Mouse (Mus musculus) ES-CJ7 (cell line): Measurements from ENCODE around the gene Stip1.

Experiments used
- DNase-seq: peaks from one replicate; pipeline ENCODE4 v3.0.0; 2011; ENCODE audit warnings: low read depth, low spot score

Gene Stip1

DNA sequence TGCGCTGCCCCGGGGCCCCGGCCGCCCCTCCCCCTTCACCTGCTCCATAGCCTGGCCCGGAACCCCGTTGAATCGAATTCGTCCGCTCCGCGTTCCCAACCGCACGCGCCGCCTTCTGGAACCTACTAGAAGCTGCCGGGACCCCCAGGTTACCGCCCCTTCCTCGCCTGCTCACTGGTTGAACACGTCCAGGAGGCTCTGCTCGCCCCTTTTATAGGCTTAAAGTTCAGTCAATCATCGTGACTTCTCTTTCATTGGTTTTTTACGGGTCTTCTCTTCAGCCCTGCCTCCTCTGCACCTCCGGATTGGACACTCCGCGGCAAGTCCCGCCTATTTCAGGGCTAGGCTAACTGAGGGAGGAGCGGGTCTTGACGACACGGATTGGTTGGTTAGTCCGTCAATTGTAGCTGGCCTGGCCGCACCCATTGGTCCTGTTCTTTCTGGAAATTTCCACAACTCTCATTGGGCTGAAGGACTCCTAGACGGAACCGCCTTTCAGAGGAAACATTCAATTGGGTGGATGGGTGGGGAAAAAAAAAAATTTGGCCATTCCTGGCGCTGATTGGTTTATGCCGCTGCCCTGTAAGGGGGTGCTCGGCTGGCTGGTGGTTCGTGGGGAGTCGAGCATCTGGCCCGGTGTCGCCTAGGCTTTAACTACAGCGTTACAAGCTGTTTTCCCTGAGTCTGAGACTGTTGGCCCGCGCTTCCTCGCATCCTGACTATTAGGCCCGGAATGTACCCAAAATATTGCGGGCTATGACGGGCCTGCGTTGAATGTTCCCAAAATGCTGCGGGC is at the start of gene Stip1:
TSS of gene Stip1 (minus strand) at position 127 of the 796 bp plus-strand sequence.
- DNase-seq = peak; percentile 100

DNA sequence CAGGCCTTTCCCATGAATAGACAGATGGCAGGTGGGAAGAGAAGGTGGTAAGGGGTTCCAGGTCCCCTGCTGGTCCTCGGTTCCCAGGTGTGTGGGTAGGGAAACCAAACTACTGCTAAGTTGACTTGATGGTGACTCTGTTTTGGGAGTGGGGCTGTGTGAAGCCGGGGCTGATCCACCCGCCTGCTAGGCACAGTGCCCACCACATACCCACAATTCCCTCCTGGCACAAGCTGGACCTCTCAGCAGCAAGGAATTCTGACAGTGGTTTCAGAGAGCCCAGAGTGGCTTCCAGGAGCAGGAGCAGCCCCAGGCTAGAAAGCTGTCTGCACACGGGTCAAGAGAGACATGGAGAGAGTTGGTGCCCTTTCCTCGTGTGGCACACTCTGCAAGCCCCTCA is 49.3 kb upstream of the Stip1 start:
- DNase-seq = no peak

DNA sequence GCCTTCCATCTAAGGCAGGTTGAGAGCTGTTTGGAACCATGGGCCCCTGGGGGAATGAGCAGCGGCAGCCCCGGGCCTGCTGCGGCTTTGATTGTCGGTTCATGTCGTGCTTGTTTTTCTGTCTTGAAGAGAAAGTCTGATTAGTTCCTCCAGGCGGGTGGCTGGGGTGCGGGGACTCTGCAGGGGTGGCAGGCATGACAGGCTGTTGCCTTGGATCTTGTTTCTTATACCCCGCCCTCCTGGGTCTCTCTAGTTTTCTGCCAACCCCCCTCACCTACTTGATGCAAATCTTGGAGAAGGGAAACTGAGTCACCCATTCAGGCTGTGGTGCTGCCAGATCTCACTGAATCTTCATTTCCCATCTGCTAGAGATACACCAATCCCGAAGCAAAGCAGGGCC is 48.8 kb upstream of the Stip1 start:
- DNase-seq = no peak

DNA sequence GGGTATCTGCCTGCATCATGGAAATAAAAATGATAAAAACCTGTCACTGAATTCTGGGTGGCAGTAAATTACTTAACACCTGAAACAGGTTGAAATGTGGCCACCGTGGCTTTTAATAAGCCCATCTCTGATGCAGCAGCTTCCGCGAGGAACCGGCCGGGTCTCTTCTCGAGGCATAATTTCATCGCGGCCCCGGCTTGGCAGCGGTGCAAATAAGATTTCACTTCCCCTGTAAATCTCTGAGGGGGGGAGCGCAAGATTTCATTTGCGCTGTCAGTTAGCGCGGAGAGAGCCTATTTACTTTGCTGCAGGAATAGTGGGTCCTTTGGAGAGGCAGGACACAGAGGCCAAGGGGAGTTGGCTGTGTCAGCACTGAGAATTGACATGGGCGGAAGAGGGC is 45.0 kb upstream of the Stip1 start:
- DNase-seq = no peak

DNA sequence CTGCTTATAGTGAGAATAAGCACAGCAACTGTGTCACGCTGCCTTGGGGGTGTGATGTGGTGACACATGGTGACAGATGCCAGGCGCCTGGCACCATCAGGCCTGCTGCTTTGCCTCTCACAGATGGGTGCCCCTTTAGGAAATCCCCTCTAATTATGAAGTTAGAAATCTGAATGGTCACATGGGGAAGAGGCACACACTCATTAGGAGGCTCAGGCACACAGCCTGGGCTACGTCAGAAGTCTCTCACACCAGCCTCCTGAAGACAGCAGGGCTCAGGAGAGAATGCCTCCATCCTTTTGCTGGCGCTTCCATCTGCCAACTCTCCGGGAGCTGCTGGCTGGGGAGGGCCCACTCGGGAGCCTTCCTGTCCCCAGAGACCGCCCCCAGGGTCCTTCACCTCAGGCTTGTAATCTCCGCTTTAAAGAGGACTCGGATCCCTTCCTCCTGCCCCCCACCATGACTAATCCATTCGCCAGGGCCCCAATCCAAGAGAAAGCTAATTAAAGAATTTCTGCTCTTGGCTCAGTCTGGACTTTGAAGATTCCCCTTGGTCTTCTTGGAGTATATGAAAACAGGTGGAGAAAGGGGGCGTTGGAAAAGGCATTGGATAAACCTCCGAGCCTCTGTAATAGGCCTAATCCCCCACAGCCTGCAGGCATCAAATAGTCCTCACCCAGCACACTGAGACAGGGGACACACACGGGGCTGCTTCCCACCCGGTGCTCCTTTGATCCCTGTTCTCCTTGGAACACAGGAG is 43.4 kb upstream of the Stip1 start:
- DNase-seq = no peak

DNA sequence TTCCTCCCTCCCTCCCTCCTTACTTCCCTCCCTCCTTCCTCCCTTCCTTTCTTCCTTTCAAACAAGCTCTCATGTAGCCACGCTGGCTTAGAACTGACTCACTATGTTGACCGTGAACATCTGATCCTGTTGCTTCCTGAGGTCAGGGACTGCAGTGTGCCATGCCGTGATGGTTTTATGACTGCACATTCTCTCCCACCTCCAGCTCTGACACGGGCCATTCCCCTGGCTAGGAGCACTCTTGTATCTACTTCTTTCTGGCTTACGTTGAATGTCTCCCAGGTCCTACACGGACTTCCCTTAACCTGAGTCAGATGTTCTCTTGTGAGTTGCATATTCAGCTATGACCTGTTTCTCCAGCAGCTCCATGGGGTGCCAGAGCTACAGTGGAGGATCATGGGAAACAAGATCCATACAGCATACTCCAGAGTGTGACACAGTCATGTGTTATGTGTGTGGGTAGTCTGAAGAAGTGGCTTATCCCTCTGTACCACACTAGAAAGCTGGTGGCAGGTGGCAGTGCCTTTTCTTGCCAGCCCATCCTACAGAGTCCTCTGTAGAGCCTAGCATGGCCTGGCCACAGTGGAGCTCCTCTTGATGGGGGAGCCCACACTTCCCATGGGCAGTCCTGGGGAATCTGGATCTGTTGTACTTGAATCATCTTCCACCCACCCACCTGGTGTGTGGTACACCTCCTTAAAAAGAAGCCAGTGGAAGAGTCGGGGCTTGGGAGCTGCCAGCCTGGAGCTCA is 41.9 kb upstream of the Stip1 start:
- DNase-seq = no peak

DNA sequence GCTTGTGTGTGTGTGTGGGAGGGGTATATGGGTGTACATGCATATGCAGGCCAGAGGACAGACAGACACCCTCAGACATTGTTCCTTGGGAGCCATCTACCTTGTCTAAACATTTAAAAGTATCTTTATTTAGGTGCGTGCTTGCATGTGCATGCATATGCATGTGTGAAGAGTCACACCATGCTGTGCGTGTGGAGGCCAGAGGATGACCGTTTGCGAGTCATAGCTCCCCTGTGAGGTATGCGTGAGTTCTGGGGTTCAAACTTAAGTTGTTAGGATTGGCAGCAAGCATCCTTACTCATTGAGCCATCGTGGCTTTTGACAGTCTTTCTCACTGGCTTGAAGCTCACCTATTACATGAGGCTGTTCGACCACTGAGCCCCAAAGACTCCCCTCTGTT is 38.5 kb upstream of the Stip1 start:
- DNase-seq = no peak

DNA sequence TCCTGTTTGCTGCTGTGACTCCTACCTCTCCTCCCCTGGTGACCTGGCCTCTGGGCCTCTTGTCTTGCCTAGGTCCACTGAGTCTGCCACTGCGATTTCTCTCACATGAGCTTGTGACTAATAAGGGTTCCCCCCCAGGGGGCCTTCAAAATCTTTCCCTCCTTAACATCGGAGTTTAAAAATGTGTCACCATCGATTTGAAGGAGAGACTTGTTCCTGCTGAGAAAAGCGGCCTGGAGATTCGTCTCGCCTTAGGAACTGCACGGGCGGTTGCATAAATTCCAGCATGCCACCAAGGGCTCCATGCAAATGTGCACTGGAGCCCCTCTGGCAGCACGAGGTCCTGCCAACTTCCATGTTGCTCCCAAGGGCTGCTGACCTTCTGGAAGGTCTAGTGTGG is 37.9 kb upstream of the Stip1 start:
- DNase-seq = no peak

DNA sequence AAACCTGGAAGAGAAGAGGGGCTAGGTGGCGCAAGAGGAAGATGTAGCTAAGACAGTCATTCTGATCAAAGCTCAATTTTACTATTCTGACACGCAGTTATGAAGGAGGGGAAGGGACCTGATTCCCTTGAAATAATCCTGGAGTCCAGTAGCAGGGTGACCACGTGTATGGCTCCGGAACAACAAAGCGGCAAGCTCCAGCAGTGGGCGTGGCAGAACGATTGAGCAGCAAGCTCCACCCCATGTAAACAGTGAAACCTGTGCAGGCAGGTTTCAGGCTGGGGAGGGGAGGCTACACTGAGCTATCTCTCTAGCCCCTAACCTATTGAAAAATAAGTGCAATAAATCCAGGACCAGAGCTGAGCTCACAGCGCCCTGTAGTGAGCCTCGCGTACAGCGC is 35.6 kb upstream of the Stip1 start:
- DNase-seq = peak; percentile 28

DNA sequence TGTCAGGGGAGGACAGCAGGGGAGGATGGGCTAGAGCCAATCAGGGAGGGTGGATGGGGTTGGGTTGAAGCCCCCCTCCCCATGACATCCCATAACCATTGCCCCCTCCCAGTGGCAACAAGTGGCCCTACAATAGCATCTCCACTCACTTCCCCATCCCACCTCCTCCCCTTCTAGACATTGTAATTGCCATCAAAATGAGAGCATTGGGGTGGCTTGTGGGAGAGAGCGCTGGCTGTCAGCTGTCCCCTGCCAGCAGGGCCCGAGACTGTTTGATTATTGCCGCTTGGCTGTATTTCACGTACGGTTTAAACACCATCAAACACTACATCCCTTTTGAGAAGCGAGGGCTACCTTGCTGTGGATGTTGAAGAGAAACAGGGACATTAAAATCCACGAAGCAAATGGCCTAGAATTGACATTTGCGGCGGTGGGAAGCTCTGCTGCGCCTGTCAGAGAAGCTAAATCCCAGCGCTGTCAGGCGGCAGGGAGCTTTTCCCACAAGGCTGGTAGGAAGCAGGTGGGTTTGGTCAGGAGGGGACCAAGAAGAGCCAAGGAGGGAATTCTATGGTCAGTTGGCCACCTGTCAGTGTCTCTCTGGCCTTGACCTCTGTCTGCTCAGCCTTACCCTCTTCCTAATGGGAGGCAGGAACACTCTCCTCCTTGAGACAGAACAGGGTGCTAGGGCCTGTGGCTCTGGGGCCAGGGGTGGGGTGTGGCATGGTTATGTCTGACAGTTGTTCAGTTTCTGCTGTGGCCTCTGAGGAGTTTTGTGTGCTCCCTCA is 34.4 kb upstream of the Stip1 start:
- DNase-seq = no peak

DNA sequence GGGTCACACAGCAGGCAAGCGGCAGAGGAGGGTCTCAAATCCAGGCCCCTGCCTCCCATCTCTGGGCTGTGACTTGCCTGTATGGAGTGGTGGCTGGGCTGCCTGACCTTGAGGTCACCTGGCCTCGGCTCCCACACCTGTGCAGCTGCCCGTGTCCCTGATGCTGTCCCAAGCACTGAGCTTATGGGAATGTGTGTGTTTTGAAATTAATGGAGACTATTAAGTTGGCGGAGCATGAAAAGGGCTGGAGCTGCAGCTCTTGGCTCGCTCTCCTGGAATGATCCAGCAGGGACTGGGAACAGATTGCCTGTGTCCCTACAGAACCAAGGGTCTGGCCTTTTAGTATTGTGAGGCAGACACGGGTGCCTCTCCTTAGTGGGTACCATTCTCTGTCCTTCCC is 32.5 kb upstream of the Stip1 start:
- no peak for DNase-seq

DNA sequence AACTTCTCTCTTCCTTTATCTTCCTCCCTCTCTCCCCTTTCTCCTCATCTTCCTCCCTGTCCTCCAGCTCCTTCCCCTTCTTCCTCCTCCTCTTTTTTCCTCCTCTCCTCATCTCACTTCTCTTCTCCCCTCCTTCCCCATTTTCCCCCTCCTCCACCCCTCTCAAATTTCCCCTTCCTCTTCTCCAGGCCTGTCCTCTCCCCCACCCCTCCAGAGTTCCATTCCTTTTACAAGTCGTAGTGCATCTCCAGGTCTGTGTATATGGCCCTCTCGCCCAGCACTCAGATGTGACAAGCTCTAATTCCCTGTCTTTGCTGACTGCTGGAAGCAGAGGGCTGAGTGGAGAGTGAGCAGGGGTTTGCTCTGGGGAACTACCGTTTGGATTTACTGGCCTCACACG is 31.0 kb upstream of the Stip1 start:
- no peak for DNase-seq

DNA sequence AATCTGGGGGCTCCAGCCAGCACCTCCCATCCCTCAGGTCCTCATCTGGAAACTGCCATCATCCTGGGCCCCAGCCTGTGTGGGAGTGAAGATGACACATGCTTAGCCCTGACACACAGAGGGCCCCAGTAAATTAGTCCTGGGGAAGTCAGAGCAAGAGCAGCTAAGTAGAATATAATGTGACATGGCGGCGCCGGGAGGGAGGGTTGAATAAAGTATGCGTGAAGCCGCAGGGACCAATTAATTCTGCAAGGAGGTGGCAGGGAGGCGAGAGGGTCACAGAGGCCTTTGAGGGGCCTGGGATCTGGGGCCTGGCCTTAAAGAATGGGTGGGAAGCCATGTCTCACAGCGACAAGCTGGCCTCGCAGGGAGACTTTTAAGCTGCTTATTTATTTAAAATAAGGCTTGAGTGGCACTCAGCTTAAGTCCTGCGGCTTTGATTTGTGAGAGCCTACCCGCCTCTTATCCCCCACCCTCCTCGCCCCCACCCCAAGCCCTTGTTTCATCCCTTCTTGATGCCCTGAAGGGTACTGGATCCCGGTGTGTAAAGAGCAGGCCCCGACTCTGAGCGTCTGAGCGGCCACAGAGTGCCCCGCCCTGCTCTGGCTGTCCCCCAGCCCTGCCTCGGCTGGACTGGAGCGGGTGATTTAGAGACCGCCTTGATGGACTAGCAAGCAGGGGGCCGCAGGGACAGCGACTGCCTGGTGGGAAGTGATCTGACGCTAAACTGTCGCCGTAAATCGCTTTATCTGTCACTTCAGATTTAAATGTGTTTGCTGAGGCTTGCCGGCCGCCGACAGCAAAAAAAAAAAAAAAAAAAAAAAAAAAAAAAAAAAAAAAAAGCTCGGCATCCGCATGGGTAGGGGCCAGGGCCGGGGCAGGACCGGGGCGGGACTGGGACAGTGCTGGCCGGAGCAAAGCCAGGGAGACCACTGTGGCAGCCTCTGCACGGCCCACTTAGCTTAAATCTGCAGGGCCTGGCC is 30.3 kb upstream of the Stip1 start:
- DNase-seq = no peak

DNA sequence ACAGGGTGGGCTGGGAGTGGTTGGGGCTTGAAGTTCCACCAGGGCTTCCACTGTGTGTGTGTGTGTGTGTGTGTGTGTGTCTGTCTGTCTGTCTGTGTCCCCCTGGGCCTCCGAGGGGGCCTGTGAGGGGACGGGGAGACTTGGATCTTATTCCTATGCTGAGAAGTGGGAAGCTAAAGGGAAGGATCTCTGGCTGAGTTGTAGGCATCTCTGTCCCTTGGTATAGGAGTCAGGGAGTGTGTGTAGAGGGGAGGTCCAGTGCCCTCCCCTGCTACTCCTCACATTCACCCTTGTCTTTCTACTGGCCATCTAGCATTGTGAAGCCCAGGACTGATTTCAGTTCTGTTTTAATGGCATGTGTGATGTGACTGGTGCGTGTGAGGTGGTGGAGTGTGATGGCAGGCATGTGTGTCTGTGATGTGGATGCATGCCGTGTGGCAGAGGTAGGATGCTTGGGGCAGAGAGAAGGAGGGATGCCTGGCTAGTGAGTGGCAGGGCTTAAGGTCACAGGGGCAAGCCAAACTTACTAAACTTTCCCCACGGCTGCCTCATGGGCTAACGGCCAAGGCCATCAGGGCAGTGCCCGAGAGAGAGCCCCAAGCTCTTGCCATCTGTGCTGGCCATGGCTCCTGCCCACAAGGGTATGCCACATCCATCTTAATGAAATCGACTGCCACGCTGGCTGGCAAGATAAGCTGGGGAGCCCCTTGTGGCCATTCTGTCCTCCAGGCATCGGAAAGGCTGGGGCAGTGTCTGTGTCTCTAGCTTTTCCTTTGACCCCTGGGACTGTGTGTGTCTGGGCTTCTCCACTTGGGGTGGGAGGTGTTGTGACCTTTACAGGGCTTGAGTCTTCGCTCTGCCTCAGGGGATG is 29.1 kb upstream of the Stip1 start:
- no peak for DNase-seq

DNA sequence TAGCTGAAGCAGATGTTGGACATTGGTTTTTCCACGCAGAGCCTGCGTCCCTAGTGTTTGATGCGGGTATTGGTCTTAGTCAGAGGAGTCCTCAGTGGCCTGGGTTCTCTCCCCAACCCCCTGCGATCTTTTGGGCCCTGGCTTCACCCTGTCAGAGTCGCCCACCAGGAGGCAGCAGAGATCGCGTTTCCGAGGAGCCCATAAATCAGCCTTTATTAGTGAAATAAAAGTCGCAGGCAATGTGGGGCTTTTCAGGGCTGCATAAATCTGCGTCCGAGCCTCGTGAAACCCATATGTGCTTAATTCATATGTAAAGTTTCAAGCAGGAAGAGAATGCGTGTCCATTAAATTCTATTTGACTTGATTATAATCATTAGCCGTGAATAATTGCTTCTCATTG is 28.4 kb upstream of the Stip1 start:
- DNase-seq = peak; percentile 81

DNA sequence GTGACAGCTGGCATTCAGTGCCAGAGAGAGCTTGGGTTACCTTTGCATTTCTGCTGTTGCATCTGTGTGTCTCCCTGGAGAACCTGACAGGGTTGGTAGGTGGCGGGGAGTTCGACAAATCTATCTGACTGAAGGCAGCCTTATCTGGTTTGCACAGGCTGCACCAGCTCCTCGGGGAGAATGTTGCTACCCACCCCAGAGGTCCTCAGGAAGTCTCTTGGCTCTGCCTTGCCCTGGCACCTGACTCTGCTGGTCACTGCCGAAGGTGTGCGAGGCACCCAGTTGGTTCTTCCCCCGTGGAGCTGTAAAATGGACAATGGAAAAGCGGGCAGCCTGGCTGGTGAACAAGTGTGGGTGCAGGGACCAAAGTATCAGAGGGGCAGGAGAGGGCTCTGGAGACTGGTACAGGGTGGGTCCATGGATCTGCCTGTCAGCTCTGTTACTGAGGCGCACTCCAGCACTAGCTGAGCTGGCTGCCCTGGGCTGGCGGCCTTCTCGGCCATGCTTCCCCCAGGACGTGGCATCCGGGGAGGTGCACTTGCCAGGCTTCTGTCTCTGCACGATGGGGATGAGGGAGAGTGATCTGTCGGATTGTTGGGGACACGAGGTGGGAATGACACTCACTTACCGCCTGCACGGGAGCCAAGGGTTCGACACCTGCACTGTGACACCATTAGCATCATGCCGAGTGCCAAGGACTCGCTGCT is 27.7 kb upstream of the Stip1 start:
- DNase-seq = no peak

DNA sequence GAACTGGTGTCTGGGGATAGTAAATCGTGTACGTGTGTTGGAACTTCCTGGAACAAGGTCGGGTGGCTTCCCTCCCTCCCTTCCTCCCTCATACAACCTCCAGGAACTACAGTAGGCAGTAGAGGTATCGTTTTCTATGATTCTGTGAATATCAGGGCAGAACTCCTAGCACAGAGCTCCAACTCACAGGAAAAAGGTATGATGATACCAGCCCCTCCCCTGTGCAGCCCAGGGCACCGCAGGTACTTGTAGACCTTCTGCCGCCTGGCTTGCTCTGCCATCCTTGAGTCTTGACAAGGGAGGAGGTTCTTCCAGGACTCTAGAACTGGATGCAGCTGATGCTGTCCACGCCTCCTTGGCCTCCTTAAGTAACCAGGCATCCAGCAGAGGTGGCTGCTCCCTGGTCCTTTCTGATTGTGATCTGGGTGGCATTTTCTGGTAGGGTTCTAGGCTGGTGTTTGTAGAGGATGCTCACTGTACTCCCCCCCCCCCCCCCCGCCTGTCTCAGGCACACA is 27.1 kb upstream of the Stip1 start:
- DNase-seq = no peak

DNA sequence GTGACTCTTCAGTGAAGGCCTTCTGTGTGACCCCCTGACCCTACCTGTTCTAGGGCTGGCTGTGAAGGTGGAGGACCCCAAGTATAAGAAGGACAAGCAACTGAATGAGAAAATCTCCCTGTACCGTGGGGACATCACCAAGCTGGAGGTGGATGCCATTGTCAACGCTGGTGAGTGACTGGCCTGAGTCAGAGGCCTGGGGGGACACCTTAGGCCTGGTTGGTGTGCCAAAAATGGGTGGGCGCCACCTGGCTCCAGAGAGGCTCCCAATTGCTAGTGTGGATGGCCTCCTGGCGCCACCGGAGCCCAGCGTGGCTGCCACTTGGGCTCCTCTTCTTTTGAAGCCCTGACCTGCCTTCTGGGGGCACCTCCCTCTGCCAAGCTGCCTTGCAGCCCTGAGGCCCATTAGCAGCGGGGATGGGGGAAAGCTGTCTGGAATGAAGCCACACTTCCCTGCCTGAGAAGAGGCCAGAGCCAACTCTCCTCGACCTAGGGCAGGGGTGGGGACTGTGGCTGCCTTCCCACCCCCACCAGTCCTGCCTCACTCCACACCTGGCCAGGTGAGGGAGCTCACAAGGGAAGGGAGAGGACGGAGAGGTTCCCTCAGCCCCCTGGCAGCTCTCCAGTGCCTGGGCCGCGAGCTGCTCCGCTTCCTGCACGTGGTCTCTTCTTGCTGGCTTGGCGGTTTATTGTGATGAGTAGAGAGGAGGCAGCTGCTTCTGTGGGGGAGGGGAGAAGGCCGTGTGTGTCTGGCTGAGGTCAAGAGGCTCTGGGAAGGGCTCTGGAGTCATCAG is 26.5 kb upstream of the Stip1 start:
- peak; percentile 79 for DNase-seq
